Mouse (Mus musculus) megakaryocyte-erythroid progenitor cell, adult 5-6 weeks (primary cell): ENCODE results near the gene Slc22a3. TPM values are rescaled to one million over a fixed set of nuclear protein-coding genes. Genes with fewer than 3 reads are reported as not detected.

Experiments used
- ATAC-seq: replicated peaks from 2 replicates; pipeline ENCODE4 v1.8.0; 2016; ENCODE audit warnings: mild to moderate bottlenecking, inconsistent platforms; ENCODE audit not compliant: severe bottlenecking, poor library complexity, low FRiP score, low TSS enrichment
- total RNA-seq, 2 experiments: library from RNA; stranded (forward) in 1 of 2; stranded (reverse) in 1 of 2; fragments of 200-1000, 215-1000 nt in 1 of 2; fragments of >200 nt in 1 of 2; fragmentation: Nextera tagmentation in 1 of 2; gene quantifications; 2 replicates each; pipeline ENCODE4 v1.2.3; 2014 to 2017

Gene Slc22a3
- total RNA-seq, 2 experiments from 2014 or later = 26.2 to 27.4 TPM

GRCm38 (mm10) chr17:12415741-12416140 is 91.8 kb downstream of the Slc22a3 start:
- ATAC-seq = no peak

GRCm38 (mm10) chr17:12415031-12415735 is 92.3 kb downstream of the Slc22a3 start:
- ATAC-seq = no peak

DNA sequence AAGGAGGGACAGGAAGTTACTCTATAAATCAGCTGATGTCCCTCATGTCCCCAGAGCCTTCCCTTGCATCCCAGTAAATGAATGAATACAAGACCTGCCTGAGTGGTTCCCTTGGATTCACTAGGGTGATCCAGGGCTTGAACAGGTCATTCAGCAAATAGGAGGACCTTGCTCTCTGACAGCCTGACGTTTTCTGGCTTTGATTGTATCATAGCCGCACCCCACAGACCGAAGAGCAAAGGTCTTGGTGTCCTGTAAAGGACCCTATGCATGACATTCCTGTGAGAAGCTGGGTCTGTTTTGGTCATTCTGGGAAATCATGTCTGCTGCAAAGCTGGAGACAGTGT is 94.6 kb downstream of the Slc22a3 start:
- no peak for ATAC-seq

DNA sequence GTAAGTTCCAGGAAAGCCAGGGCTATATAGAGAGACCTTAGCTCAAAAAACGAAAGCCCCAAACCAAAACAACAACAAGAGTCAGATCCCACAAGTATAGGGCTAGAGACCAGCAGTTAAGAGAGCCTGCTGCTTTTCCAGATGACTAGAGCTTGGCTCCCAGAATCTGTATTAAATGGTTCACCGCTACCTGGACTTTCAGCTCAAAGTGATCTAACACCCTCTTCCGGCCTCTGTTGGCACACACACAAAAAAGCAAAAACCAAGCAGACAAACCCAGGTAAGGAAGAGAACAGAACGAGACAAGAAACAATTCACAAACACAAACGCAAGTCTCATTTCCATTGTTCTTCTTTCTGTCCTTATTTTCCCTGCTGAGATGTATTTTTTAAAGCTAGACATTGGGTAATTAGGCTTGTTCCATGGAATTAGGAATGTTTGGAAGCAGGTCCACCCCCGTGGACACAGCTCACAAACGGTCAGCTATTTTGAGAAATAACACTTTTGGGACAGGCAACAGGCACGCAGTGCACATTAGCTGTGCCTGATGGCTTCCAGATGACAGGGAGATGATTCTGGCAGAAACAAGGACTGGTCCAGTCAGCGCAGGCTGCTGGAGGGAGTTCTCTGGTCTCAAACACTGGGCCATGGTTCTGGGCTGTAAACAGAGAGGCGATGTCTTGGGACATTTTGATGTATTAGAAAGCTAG is 95.2 kb downstream of the Slc22a3 start:
- no peak for ATAC-seq

DNA sequence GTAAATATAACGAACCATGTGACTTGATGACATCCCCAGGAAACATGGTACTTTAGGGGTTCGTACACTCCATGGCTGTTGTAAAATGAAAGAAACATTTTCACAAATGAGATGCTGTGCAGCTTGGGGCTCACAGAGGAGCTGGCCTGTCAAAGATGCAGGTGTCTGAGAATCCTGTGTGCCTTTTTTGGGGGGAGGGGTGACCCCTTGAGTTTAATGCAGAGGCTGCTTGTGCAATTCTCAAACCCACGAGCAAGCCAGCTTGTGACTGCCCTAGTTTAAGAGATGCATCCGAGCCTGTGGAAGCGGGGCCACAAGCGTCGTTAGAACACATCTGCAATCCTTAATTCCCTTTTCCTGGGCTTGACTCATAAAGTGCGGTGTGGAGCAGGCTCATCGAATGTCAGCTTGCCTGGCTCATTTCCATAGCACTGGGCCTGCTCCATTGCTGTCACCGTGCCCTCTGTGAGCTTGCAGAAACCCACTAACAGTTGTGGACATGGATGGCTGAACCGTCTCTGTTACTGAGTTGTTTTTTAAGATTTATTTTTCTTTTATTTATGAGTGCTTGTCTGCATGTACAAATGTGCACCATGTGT is 98.1 kb downstream of the Slc22a3 start:
- ATAC-seq = no peak

- no peak for ATAC-seq
Measured at GRCm38 (mm10) chr17:12403420-12403819, 104.1 kb downstream of the Slc22a3 start.

DNA sequence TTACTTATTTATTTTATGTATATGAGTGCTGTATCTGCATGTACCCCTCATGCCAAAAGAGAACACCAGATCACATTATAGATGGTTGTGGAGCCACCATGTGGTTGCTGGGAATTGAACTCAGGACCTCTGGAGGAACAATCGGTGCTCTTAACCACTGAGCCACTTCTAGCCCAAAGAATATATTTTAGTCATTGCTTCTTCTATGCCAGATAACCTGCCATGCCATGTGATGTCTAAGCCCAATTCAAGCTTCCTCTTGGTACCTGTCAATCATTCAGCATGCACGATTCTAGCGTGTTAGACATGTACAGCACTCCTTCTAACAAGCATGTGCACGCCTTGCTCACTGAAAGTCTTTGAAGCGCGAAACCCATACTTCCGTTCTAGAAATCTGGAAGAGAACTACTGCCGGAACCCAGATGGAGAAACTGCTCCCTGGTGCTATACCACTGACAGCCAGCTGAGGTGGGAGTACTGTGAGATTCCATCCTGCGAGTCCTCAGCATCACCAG is 111.3 kb downstream of the Slc22a3 start:
- ATAC-seq = no peak

GRCm38 (mm10) chr17:12388239-12388638 is 119.3 kb downstream of the Slc22a3 start:
- ATAC-seq = no peak

- no peak for ATAC-seq
Measured at GRCm38 (mm10) chr17:12387781-12388180, 119.7 kb downstream of the Slc22a3 start.

DNA sequence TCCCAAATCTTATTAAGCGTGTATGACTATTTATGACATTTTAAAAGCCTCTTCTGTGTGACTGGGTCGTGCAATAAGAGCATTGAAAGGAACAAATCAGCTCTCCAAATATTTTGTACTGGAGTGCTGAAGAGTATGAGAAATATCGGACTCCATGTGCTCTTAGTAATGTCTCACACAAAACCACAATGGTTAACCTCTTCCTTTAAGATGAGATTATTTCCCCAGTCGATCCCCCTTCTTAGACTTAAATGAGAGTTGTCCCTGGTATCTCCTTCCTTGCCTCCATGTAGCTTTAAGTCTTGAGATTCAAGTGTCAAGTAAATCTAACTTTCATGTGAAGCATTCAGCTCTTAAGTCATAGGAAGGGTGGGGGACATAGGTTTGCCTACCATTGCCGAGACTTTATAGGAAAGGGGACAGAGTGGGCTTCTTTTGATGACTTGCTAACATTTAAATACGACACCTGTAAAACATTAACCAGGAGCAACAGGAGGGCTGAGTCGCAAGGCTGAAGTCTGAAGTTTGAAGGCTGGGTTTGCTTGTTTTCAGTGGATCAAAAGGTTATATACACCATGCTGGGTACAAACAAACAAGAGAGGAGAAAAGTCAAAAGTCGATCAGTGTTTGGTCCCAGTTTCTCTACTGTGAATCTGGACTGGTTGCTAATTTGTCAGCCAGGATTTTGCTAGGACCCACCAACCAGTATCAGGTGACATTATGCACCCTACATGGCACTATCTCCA is 122.3 kb downstream of the Slc22a3 start:
- ATAC-seq = 0 out of 2 replicates have a peak, but pooled peaks have one; percentile 44

GRCm38 (mm10) chr17:12382531-12382930 is 125.0 kb downstream of the Slc22a3 start:
- ATAC-seq = no peak

GRCm38 (mm10) chr17:12381579-12381978 is 125.9 kb downstream of the Slc22a3 start:
- ATAC-seq = no peak

DNA sequence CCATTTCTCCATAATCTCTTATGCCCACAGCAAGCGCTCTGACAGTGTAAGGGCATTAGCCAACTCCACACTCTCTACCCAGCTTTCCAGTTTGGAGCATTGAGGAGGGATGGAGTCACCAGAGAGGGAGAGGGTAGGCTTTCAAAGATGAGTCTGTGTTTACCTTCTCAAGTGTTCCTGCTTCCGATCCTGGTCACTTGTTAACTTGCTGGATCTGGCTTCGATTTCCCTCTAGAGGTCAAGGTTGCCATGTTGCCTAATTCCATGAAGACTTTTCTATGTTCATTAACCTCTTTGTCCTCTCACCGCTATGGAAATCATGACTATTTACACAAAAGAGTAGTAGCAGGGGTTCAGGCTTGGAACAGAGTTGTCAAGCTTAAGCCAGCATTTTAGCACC is 127.2 kb downstream of the Slc22a3 start:
- no peak for ATAC-seq

DNA sequence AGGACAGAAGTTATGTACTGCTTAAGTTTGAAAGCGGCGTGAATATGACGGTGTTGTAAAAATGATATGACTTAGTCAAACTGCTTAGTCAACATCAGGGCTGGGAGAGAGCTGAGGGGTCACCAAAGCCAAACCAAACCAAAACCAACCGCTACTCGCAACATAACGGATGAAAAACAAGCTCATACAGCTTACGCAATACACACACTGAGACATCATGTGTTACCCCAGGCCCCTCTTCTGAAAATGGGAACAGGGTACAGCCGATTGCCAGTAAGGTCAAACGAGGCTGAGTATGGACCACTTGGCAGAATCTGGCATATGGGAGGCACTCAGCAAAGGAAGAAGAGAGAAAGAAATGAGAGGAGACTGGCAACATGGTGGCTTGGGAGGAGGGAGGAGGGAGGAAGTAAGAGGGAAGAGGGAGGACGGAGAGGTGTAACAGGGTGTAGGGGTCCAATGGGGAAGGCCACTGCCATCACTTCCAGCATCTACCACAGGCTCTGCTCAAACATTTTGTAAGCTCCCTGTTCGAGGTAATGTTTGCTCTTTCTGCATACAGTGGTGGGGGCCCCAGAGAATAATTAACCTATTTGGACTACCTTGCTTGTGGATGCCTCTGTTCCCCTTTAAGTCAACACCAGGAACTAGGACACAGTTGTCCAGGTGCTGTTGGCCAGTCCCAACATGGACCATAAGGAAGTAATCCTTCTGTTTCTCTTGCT is 129.4 kb downstream of the Slc22a3 start, which contains the start of gene Plg:
Gene Plg, plus strand, starts transcription at position 628 of the 725 bp plus-strand sequence.
- ATAC-seq = no peak

- ATAC-seq = peak; percentile 46
Measured at GRCm38 (mm10) chr17:12373601-12374144, 133.8 kb downstream of the Slc22a3 start.

GRCm38 (mm10) chr17:12372021-12372420 is 135.5 kb downstream of the Slc22a3 start:
- ATAC-seq = peak; percentile 76

- ATAC-seq = 0 out of 2 replicates have a peak, but pooled peaks have one; percentile 14
Measured at GRCm38 (mm10) chr17:12371310-12371925, 136.1 kb downstream of the Slc22a3 start.

DNA sequence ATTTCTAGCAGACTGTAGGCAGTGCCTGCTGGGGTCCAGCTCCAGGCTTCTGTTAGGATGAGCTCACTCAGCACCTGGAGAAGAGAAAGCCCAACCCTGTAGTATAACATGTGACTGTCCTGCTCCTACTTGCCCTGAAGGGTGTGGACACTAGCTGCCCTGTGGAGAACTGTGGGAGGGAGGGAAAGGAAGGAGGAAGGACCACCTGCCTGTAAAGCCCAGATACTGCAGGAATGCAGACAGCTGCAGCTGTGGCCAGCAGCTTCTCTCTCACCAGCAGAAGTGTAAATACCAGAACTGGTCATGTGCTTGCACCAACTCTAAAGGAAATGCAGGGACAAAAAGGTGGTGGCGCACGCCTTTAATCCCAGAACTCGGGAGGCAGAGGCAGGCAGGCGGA is 137.2 kb downstream of the Slc22a3 start:
- ATAC-seq = no peak
